In the genomic region with DNA sequence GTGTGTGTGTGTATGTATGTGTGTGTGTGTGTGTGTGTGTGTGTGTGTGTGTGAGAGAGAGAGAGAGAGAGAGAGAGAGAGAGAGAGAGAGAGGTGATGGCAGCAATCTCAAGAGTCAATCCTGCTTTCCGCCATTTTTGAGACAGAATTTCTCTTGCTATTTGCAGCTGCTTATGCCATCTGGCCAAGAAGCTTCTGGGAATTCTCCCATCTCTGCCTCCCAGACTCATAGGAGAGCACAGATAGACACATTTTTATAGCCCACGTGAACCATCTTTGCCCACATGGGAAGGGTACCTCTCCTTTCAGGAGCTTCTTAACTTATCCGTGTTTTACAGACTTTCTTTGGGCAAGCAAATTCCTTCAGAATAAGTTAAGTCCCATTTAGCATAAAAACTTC, we compare ENCODE assay signal across 19 mouse cellular contexts. TPM values are rescaled to one million over a fixed set of nuclear protein-coding genes. Genes with fewer than 3 reads are reported as not detected.
"Had no signal": no experiment of that assay in that cellular context is flagged by ENCODE, and none has a peak within 500 bp of the region (broad histone marks: within the 10 kb centered on the region; RNA-seq: fewer than 3 reads in every experiment).

No protein-coding gene starts in this region.

- H3K4me3 ChIP-seq: limb, embryonic 10.5 days; liver, embryonic 15.5 days; midbrain, embryonic 13.5 days; stomach, embryonic 15.5 days had no signal

- H3K9ac ChIP-seq: liver, embryonic 15.5 days; midbrain, embryonic 13.5 days; stomach, embryonic 15.5 days had no signal

- H3K4me2 ChIP-seq: liver, embryonic 11.5 days; liver, embryonic 15.5 days; midbrain, embryonic 13.5 days; stomach, embryonic 15.5 days had no signal

- H3K4me1 ChIP-seq: limb, embryonic 10.5 days; liver, embryonic 15.5 days; midbrain, embryonic 13.5 days; stomach, embryonic 15.5 days had no signal

- H3K27me3 ChIP-seq: midbrain, embryonic 13.5 days; stomach, embryonic 15.5 days had no signal

- H3K27ac ChIP-seq: limb, embryonic 10.5 days; liver, embryonic 15.5 days; midbrain, embryonic 13.5 days; stomach, embryonic 15.5 days had no signal

- H3K36me3 ChIP-seq: limb, embryonic 10.5 days; liver, embryonic 15.5 days; midbrain, embryonic 13.5 days; stomach, embryonic 15.5 days had no signal

- ATAC-seq: lung, postnatal 0 days; midbrain, embryonic 13.5 days had no signal

- DNase-seq: kidney, adult 18-20 months; kidney, postnatal 10 days; kidney, postnatal 4 days; lung, adult 2 months; lung, postnatal 36 days; thymus, adult 2 months; thymus, postnatal 25 days had no signal

- H3K9me3 ChIP-seq: limb, embryonic 10.5 days; liver, embryonic 15.5 days; midbrain, embryonic 13.5 days; stomach, embryonic 15.5 days had no signal

RNA-seq across cellular contexts. Expression of a gene that starts 24.6 kb away (rescaled TPM):
- total RNA-seq: left cerebral cortex, adult 18-20 months; megakaryocyte progenitor cell, adult 5-6 weeks; midbrain, postnatal 0 days had no signal
- polyA plus RNA-seq: intestine, embryonic 14.5 days; limb, embryonic 10.5 days; liver, embryonic 11.5 days; liver, embryonic 15.5 days; midbrain, embryonic 13.5 days; midbrain, postnatal 0 days; neural tube, embryonic 14.5 days; spleen, adult 2 months; thymus, adult 2 months had no signal
